Mouse (Mus musculus) gastrocnemius, postnatal 36 days (tissue): ENCODE measurements around the gene Cars2. TPM values are rescaled to one million over a fixed set of nuclear protein-coding genes. Genes with fewer than 3 reads are reported as not detected.
A peak's percentile ranks its signal among the peaks of the same experiment; 100 is the strongest.
"Not testable (repeated sequence)": the region's sequence is repeated elsewhere in the genome, so short reads cannot be mapped to it uniquely, and the experiment has no call there.

Experiments
- DNase-seq, 2 experiments: peaks; one replicate each; pipeline ENCODE4 v3.0.0; 2022
- intact Hi-C: fragments of 180-260 bp; cut with DNase I; formaldehyde crosslinking; loops from one replicate; pipeline ENCODE4 v1.15.1; 2025
- total RNA-seq, 2 experiments: library from RNA; stranded (reverse); gene quantifications; 2 replicates each; pipeline ENCODE4 v1.2.3; 2021

Cars2 gene
- total RNA-seq, 2 experiments from 2014 or later: 13.8 to 14.2 TPM

DNA sequence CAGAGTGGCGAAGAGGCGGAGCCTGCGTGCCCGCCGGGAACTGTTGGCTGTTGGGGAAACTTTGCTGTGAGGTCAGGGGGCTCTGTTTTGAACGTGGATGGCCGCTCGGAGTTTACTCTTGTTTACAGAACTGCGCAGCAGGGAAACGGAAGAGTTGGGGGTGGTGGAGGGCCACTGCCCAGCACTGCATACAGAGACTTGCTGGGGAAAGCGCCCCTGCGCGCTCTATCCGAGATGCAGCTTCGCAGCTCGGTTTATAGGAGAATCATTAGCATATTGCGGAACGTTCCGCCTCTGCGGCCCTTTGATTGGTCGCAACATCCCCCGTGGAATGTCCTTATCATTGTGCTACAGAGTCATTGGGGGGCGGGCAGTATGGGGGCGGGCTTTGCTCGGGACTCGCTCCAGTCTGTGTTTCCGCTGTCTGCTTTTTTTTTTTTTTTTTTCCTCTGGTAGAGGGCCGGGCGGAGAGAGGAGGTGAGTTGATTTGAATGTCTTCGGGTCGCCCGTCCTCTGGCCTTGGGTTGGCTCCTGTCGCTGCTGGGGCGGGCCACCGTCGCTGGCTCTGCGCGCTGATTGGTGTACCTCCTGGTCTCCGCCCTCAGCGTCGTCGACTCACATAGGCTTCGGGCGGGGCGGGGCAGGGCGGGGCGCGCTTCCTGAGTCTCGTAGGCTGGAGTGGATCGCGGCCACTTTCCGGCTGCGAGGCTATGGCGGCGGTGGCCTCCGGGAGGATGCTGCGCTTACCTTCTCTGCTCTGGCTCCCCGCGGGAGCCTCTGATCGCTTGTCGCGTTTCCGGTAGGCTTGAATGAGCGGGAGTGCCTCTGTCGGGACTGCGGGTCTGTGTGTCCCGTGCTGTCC lies 7.4 kb upstream of the Cars2 start:
- intact Hi-C loops: no loop called here
- peak; percentile 94 to 96 for DNase-seq

DNA sequence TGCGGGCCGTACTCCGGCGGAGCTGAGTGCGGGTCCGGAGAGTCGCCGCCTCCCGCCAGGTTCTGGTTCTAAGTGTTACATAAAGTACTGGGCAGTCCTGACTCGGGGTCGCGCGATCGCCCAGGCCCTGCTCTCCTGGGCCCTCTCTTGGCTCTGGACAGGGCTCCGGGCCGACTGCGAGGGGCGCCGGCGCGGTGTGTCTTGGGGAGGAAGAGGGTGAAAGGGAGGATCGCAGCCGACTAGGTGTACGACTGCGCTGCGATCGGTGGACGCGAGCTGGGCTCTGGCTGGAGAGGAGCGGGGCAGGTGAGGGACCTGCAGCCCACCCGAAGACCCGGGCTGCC lies 6.8 kb upstream of the Cars2 start:
- intact Hi-C loops: no loop called here
- no peak for DNase-seq

DNA sequence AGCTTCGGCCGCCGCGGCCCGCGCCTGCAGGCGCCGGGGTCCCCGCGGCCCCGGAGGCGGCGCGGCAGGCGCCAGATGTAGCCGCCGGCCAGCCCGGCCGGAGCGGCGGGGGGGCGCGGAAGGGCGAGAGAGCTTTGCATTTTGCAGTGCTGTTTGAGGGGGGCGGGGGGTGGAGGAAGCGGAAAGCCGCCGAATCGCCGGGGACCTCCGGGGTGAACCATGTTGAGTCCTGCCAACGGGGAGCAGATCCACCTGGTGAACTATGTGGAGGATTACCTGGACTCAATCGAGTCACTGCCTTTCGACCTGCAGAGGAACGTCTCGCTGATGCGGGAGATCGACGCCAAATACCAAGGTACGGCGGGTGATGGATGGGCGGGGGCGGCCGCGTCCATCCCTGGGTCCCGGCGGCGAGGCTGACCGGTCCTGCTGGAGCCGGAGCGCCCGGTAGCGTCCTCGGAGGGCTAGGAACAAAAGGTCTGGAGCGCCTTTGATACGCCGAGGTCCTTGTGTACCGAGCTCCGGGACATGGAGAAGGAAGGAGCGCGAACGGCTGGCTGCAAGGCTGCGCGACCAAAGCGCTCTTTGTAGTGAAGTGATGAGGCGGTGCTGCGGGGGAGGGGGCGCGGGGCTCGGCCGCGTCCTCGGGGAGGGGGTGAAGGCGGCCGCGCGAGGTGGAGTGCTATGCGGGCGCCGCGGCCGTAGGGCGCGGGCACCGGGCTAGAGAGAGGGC lies 6.3 kb upstream of the Cars2 start:
- peak in 1 of 2 experiments; percentile 41 for DNase-seq

DNA sequence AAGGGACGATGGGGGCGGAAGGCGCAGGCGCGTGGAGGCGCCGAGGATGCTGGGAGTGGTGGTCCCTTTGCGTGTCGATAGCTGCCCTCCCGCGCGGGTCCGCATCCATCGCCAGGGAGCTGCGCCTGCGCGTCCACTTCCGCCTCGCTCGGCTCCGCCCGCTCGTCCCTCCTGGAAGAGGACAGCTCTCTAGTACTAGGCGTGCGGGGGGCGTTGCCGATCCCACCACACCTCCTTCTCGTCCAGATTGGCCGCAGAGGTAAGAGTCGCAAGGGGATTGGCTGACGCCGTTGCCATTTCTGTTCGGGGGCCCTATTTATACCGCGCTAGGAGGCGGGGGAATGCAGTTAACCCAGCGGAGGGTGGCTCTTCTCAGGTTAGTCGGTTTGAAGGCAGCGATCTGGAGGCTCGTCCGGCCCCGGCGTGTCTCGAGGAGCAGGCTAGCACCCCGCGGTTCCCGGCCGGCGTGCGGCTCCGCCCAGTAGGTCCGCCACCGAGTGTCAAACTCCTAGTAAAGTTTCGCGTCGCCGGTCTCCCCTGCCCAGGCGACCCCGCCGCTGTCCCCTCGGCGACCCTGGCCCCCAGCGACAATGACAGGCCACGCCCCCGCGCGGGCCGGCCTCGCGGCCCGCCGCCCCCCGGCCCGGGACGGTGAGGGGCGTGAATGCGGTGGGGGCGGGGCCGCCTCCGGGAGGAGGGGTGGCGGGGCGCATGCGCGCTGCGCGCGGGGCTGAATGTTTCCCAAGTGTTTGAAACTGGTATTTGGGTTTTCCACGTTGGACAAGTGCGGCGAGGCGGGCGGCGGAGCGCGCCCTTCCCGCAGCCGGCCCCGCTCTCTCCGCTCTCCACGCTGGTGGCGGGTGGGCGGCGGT lies 5.4 kb upstream of the Cars2 start:
- DNase-seq: peak; percentile 96 to 98
- intact Hi-C loops: no loop called here

More for the DNA sequence above, 6.3 kb upstream of the Cars2 start:
- intact Hi-C loops: no loop called here

DNA sequence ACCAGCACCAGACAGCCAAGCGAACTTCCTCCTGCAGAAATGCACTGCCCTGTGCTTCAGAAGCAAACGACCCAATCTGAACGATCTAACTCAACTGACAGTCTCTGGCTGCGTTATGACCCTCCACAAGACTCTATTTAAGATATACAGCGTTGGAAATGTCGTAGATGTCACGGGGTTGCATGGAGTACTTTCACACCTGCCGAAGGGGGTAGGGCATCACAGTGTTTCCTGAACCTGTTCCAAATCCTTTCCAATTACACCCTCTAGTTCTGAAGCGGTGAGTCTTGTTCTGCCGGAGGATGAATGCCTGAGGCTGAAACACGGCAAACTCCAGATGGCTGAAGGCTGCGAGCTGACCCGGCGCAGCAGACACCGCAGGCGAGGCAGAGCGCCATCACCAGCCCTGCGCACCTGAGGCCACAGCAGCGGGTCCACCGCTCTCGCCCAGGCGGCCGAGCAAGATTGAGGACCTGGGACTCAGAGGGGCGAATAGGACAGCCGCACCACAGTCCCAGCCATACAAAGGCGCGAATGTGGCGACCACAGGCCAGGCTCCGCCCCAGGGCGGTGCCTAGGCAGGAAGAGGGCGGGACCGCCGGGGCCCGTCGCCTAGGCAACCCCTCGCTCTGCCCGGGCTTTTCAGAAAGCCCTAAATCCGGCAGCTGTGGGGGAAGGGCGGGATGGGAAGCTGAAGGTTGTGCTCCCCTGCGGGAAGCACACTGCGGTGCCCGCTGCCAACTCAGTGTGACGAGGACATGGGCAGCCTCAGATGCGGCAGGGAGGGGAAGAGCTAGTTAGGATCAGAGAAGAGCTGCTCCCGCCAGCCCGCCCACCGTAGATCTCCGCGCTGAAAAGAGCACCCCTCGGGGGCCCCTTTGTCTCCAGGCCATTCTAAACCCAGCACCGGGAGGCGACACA lies 4.5 kb upstream of the Cars2 start, which contains the start of gene Ing1:
Gene Ing1, plus strand, starts transcription at position 773 of the 921 bp plus-strand sequence.
- intact Hi-C loops: no loop called here
- DNase-seq: peak; percentile 89 to 91

DNA sequence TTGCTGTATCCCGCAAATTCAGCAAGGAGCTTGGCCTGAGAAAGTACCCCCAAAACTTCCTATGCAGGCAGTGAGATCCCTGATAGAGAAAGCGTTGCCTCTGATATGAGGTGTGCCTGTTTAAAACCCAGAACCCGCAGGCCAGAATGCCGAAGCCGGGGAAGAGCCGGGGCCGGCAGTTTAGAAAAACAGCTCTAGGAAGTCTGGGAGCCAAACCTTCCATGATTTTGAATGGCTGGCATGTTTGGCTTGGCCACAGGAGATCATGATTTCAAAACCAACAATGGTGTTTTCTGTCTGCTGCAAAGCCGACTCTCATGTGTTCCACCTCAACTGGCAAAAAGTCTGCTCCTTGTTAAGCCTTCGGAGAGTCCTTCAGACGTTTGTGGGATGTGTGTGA lies 1.8 kb upstream of the Cars2 start:
- intact Hi-C loops: no loop called here
- DNase-seq: no peak

DNA sequence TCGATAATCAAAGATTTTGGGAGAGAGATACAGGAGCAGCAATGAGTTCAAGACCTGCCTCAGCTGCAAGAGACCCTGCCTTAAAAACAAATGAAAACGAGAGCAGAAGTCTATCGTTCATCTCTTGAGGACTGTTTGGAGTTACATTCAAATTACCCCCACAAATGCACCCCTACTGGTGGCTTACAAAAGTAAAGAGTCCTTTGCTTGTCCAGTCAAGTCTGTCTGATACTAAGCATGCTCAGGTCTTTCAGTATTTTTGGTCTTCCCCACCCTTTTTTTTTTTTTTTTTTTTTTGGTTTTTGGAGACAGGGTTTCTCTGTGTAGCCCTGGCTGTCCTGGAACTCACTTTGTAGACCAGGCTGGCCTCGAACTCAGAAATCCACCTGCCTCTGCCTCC lies 914 bp upstream of the Cars2 start:
- intact Hi-C loops, DNase-seq: not testable (repeated sequence)

DNA sequence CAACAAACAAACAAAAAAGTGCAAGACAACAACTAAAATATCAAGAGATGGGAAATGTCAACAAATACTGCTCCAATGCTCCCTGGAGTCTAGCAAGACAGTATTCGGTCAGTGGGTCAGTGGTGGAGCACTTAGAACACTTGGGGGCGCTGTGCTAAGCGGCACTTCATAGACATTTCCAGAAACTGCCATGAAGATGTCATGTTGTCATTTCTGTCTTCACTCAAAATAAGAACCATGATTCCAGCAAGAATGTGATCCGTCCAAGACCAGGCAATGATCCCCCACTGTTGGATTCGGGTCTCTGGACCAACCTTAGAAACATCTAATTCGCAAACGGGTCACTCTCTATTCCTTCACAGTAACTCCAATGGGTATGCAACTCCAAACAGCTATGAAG lies 877 bp downstream of the Cars2 start:
- intact Hi-C loops: loop anchor here (2.0 to 10.0 kb wide), 2 partner anchors 65 to 151 kb away; partner anchors contain the start of gene 1700016D06Rik
- no peak for DNase-seq

DNA sequence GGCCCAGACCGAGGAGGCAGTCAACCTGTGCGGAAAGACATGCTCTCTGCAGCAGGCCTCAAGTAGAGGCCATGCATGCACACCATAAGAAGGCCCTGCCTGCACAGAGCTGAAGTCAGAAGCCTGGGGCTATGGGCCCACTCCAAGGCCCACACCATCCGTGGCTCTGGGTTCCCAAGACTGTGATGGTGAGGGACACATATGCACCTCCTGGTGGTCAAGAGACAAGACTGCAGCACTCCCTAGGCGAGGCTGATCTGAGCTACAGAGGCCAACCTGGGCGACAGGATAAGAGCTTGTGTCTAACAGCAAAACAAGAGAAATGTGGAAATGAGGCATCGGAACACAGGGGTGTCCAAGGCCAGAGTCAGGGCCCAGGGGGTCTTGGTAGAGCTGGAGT lies 3.5 kb downstream of the Cars2 start:
- intact Hi-C loops: loop anchor here (10.0 kb wide), 1 partner anchor 68 kb away; no protein-coding TSS in a partner anchor
- DNase-seq: no peak

DNA sequence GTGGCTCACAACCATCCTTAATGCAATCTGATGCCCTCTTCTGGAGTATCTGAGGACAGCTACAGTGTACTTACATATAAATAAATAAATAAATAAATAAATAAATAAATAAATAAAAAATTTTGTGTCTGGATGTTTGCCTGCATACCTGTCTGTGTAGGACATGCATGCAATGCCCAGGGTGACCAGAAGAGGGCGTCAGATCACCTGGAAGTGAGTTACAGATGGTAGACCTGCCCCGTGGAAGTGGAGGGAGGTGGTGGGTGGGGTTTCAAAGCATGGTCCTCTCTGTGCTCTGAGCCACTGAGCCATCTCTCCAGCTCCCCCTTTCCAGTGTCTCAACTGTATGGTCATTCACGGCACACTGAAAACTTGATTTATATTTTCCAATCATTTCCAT lies 6.2 kb downstream of the Cars2 start:
- DNase-seq: peak; percentile 37 to 49
- intact Hi-C loops: loop anchor here (10.0 kb wide), 1 partner anchor 70 kb away; no protein-coding TSS in a partner anchor

DNA sequence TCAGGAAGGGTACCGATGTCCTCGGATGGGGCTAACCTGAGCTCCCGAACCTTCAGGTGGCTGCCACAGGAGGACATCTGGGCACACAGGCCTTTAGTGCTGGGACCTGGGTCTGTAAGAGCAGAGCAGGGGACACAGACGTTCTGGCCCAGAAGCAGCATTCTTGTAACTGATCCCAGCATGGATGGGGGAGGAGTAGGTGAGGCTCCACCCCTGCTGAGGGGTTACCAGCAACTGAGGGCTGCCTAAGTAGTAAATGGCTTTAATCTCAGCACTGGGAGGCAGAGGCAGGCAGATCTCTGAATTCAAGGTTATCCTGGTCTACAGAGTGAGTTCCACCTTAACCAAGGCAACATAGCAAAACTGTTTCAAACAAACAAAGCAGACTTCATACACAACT lies 7.7 kb downstream of the Cars2 start:
- intact Hi-C loops: loop anchor here (10.0 kb wide), 1 partner anchor 72 kb away; no protein-coding TSS in a partner anchor

DNA sequence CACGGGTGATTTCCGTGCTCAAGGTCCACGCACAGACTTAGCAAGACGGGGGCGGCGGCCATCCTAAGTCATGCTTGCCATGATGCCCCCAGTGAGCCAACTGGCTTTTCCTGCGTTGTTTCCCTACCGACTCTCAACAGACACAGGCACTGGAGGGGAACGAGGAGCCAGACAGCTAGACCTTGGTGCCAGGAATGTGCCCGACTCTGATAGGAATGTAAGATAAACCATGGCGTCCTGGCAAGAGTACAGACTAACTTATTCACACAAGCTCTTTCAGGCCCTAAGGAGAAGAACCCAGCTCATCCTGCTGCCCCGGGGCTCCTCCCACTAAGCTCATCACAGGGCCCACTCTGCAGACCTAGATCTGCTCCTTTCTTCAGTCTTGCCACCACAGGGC lies 8.6 kb downstream of the Cars2 start:
- intact Hi-C loops: loop anchor here (10.0 kb wide), 1 partner anchor 73 kb away; no protein-coding TSS in a partner anchor
- no peak for DNase-seq

More for the DNA sequence above, 7.7 kb downstream of the Cars2 start:
- DNase-seq: no peak

DNA sequence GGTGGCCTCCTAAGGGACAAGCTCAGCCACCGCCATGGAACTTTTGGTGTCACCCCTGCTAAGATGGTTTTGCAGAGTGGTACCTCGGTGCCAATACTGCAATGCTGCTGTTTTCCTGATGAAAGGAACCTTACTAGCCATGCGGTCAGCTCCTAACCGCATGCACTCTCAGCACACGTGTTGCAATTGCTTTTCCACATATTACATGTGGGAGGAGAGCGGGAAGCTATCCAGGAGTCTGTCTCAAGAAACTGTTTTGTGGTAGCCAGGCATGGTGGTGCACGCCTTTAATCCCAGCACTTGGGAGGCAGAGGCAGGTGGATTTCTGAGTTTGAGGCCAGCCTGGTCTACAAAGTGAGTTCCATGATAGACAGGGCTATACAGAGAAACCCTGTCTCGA lies 10.4 kb downstream of the Cars2 start:
- intact Hi-C loops: loop anchor here (10.0 kb wide), 1 partner anchor 75 kb away; no protein-coding TSS in a partner anchor
- no peak for DNase-seq

DNA sequence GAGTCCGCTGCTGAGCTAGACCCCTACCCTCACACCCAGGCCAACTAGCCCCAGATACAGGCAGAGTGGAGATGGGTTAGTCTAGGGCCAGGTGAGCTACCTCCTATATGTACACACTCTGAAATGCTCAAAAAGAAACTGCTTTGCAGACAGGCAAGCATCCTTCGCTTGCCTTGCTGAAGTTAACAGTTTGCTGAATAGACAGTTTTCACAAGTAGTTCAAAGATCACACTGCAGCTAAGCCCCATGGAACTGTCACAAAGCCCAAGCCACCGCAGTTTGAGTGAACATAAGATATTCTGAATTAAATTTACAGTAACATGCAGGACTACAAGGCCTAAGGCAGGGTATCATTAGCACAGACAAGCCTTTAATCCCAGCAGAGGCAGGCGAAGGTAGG lies 11.5 kb downstream of the Cars2 start:
- DNase-seq: no peak
- intact Hi-C loops: no loop called here

DNA sequence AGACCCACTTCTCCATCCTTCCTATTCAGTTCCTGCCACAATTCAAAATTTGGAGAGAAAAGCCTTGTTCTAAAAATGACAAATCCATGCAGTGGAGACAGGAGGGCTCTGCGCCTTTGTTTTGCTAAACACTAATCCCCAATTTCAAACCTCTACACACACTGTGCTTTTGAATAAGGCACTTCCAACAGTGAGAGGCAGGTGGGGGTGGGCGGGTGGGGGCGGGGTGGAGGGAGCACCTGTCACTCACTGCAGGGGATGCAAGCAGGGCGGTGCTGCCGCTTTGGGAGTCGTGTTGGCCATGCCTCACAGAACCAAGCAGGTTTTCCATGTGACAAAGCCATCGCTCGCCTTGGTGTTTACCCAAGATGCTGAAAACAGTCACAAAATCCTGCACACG lies 16.1 kb downstream of the Cars2 start:
- DNase-seq: no peak
- intact Hi-C loops: no loop called here

DNA sequence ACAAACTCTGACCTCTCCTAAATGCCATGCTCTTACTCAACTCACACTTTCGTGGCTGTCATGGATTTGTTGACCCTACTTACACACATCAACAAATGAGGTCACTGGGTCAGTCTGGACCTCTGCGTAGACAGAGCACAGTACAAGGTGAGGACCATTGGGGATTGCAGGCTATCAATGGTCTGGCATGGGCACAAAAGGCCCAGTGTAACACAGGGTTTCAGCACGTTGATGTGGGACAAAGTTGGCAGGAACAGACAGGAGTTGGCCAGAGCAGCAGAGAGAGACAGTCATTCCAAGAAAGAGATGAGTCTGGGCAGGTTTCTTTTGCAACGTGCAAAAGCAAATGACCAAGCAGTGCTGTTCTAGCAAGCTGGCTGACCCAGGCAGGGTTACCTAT lies 19.7 kb downstream of the Cars2 start:
- intact Hi-C loops: no loop called here
- DNase-seq: no peak

DNA sequence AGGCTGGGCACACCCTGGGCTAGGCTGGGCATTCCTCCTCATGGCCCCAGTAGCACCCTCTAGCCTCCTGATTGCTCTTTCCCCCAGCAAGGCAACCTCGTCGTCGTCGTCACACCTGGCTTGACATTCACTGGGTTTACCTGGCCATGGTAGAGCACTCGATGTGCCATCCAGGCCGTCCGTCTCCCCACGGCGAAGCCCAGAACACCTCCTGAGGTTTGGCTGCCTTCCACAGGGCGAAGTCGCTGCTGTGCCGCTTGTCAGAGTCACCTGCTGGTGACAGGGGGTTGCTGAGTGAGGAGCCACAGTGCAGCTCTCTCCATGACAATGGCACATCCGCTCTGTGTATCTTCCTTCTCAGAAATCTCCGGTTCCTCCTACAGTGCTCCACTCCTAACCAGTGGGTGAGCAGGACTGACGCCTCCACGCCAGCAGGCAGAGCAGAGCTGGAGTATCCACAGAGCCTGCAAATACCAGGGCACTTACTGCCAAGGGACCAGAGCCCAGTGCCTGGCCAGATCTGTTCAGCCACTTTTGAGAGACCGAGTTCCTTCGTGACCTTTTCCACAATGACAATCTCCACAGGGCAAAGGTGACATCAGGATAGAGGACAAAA lies 20.3 kb downstream of the Cars2 start:
- DNase-seq: no peak
- intact Hi-C loops: no loop called here

DNA sequence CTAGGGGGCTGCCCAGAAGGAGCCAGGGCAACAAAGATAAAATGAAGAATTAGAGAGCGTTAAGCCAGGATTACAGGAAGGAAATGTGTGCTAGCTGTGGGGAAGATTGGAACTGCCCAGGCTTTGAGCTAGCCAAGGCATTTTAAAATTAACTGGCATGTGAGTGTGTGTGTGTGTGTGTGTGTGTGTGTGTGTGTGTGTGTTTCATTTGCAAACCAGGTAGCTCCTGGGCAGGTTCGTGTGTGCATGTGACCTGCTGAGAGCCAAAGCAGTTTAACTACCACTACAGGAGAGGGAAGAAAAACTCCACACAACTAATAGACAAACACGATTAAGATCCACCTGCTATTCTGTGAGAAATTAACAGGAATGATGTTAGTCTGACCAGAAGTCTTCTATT lies 27.3 kb downstream of the Cars2 start:
- DNase-seq: no peak
- intact Hi-C loops: loop anchor here (5.0 kb wide), 1 partner anchor 79 kb away; no protein-coding TSS in a partner anchor

DNA sequence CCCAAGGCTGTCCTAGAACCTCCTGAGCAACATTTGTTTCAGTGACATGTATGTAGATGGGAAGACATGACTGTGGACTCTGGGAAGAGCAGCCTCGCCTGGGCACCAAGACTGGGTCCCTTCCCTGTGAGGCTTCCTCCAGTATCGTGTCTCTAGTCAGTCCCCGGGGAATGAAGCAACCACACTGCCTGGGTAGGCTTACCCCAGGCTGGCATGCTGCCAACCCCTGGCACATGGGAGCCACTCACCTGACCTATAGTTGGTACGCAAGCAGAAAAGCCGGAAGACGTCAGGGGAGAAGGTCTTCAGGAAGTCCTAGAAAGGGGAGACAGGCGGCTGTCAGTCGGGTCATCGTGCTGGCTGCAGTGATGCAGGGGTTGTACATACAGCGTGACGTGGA lies 31.9 kb downstream of the Cars2 start:
- DNase-seq: no peak
- intact Hi-C loops: no loop called here
